Mouse (Mus musculus) right cerebral cortex, postnatal 10 days (tissue): Measurements from ENCODE around the gene Hspb11.

Experiments used
- DNase-seq, 2 experiments: peaks; one replicate each; pipeline ENCODE4 v3.0.0; 2021; ENCODE audit warnings: low spot score in 2 of 2

Gene Hspb11

GRCm38 (mm10) chr4:107253125-107254091 is at the start of gene Hspb11, which contains the start of gene Lrrc42:
Gene Hspb11 (plus strand): TSS chr4:107253593.
Gene Lrrc42 (minus strand): TSS chr4:107253532.
- peak; percentile 96 to 97 for DNase-seq

GRCm38 (mm10) chr4:107207016-107207415 is 46.4 kb upstream of the Hspb11 start:
- no peak for DNase-seq

GRCm38 (mm10) chr4:107208880-107209279 is 44.5 kb upstream of the Hspb11 start, which contains the start of gene Ldlrad1:
Gene Ldlrad1 (plus strand): TSS chr4:107209180.
- DNase-seq = no peak

- DNase-seq = no peak
These were observed 42.8 kb upstream of the Hspb11 start for GRCm38 (mm10) chr4:107210483-107211097.

- peak; percentile 57 to 69 for DNase-seq
These were observed 41.9 kb upstream of the Hspb11 start for GRCm38 (mm10) chr4:107211465-107211864.

- no peak for DNase-seq
These were observed 41.5 kb upstream of the Hspb11 start for GRCm38 (mm10) chr4:107211936-107212335.

GRCm38 (mm10) chr4:107213279-107214011 is 39.9 kb upstream of the Hspb11 start:
- DNase-seq = no peak

GRCm38 (mm10) chr4:107217574-107217973 is 35.8 kb upstream of the Hspb11 start:
- no peak for DNase-seq

GRCm38 (mm10) chr4:107221524-107221923 is 31.9 kb upstream of the Hspb11 start:
- no peak for DNase-seq

GRCm38 (mm10) chr4:107223225-107224204 is 29.9 kb upstream of the Hspb11 start:
- peak; percentile 36 for DNase-seq

- no peak for DNase-seq
These were observed 27.1 kb upstream of the Hspb11 start for GRCm38 (mm10) chr4:107226313-107226712.

GRCm38 (mm10) chr4:107232219-107232618 is 21.2 kb upstream of the Hspb11 start:
- no peak for DNase-seq

GRCm38 (mm10) chr4:107238253-107238652 is 15.1 kb upstream of the Hspb11 start:
- DNase-seq = no peak

- DNase-seq = no peak
These were observed 13.2 kb upstream of the Hspb11 start for GRCm38 (mm10) chr4:107240196-107240595.

- DNase-seq = no peak
These were observed 9.7 kb upstream of the Hspb11 start for GRCm38 (mm10) chr4:107243365-107244333.

GRCm38 (mm10) chr4:107245368-107245767 is 8.0 kb upstream of the Hspb11 start:
- no peak for DNase-seq

GRCm38 (mm10) chr4:107246040-107246439 is 7.4 kb upstream of the Hspb11 start:
- DNase-seq = no peak

GRCm38 (mm10) chr4:107247110-107247509 is 6.3 kb upstream of the Hspb11 start:
- DNase-seq = no peak

- no peak for DNase-seq
These were observed 5.3 kb upstream of the Hspb11 start for GRCm38 (mm10) chr4:107248061-107248460.

- peak; percentile 47 to 55 for DNase-seq
These were observed 3.9 kb upstream of the Hspb11 start for GRCm38 (mm10) chr4:107249471-107249870.
